Mouse (Mus musculus): ENCODE data around the gene Tob2. TPM values are rescaled to one million over a fixed set of nuclear protein-coding genes. Genes with fewer than 3 reads are reported as not detected.
A peak's percentile ranks its signal among the peaks of the same experiment; 100 is the strongest.

Gene Tob2
- polyA plus RNA-seq, 1 experiment from 2014 or later: 29.1 TPM

DNA sequence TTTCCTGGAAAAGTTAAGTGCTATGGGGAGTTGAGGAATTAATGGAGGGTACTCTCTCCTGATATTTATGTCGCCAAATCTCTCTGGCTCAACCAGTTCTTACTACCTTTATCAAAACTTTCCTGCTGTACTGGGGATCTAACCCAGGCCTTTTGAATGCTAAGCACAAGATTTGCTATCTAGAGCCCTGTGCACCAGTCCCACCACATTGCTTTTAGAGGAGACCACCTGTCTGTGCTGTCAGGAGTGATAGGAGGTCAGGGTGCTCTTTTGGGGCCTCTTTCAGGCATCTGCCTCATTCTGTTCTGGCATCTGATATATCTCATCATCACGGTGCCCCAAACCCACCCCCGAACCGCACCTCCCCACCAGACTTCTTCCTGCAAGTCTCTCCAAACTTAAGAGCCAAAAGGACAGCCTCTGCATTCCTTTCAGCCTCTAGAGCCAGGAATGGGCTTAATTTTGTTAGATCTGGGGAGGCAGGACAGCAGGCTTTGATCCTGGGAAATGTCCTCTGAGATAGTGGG, 55.1 kb downstream of the Tob2 start:
- Histone ChIP-seq H3K36me3 (no peaks in the 10 kb centered on the region), H3K4me1 (peaks cover 62% of the 10 kb centered on the region), H3K27ac (peak overlapping the region; percentile 91), H3K9me3 (no peaks in the 10 kb centered on the region), H3K4me2 (peak overlapping the region; percentile 67), H3K27me3 (no peaks in the 10 kb centered on the region), H3K9ac (peak overlapping the region; percentile 32; the same call in 1 of the 2 replicates), H3K4me3 (peak overlapping the region; percentile 42)
- ATAC-seq (ENCODE audit: borderline replicate concordance, extremely low read depth, low FRiP score, low TSS enrichment): no peak
- 48% methylated on average over 4 of the region's 4 CpGs for WGBS

DNA sequence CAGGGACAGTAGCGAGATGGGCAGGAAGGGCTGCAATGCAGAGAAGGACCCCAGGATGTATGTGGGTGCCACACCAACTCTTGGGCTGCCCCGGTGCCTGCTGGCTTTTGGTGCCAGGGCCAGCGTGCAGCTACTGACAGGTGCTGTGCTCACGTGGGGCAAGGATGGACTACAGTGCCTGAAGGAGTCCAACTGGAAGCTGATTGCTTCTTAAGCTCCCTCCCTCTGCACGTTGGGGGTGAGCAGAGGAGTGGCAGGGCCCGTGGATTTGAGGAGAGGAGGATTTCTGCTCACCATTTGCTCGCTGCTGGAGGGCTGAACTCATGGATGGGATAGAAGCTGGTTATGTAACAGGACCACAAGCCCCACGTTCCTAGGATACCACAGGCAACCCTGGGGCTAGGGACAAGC, 55.6 kb downstream of the Tob2 start:
- no peaks in the 10 kb centered on the region for H3K27me3 ChIP-seq
- H3K4me2 ChIP-seq: peak overlapping the region; percentile 67
- peak overlapping the region; percentile 91 for H3K27ac ChIP-seq
- ATAC-seq (ENCODE audit: borderline replicate concordance, extremely low read depth, low FRiP score, low TSS enrichment): peak; percentile 41
- H3K9ac ChIP-seq: peak overlapping the region; percentile 32
- 6% methylated on average over 8 of the region's 8 CpGs for WGBS
- no peaks in the 10 kb centered on the region for H3K36me3 ChIP-seq
- no peaks in the 10 kb centered on the region for H3K9me3 ChIP-seq
- peak overlapping the region; percentile 42 for H3K4me3 ChIP-seq
- H3K4me1 ChIP-seq: peaks cover 59% of the 10 kb centered on the region

DNA sequence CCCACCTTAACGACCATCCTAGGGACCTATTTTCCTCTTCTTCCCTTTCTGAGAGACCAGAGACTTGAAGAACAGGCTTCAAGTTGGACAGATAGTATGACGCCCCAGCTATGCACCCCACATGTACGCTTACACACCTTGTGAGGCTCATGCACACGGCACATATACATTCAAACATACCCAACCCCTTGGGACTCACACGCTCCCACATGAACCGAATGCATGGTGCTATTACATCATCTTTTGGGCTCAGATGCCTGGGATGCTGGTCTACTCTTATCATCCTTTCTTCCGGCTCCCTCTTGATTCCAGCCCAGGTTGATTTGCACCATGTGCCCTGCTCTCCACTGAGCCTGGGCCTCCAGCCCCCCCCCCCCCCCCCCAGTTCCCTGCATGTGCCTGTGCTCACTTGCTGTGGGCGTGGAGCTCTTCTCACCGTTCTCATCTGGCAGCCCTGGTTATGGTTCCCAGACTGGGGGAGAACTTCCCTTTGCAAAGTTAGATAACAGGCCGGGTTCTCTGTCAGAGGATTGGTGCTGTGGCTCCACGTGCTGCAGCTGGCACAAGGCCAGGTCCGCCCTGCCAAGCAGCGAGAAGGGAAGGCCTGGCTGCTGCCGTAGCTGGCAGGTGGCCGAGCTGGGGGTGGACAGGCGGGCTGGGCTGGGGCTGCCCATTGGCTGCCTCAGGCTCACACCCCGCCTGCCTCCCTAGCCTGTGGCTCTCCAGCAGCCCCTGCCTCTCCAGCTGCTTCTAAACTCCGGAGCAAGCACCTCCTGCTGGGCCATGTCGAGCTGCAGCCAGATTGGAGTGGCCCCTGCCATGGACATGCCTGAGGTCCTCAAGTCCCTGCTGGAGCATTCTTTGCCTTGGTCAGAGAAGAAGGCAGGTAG, 56.4 kb downstream of the Tob2 start, which contains the start of gene Tef:
TSS of gene Tef (plus strand) at position 421 of the 890 bp plus-strand sequence.
- H3K27ac ChIP-seq: peak within 1 kb of the TSS; percentile 91
- ATAC-seq (ENCODE audit: borderline replicate concordance, extremely low read depth, low FRiP score, low TSS enrichment): peak; percentile 98
- WGBS: 13% methylated on average over 19 of the region's 19 CpGs
- peak within 1 kb of the TSS; percentile 67 for H3K4me2 ChIP-seq
- peaks cover 52% of the 10 kb centered on the region for H3K4me1 ChIP-seq
- no peaks in the 10 kb centered on the region for H3K36me3 ChIP-seq
- no peaks in the 10 kb centered on the region for H3K9me3 ChIP-seq
- H3K4me3 ChIP-seq: peak within 1 kb of the TSS; percentile 42
- no peaks in the 10 kb centered on the region for H3K27me3 ChIP-seq
- peak within 1 kb of the TSS; percentile 32 for H3K9ac ChIP-seq

DNA sequence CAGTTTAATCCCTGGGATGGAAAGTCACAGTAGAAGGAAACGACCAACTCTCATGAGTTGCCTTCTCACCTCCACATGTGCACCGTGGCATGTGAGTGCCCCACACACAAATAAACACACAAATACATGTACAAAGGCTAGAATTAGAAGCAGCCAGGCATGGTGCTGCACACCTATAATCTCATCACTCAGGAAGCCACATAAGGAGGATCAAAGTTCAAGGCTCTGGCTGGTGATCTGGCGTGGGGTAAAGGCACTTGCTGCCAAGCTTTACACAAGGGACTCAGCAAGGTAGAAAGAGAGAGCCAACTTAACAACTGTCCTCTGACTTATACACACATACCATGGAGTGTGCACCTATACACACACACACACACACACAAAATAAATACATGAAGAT, 58.2 kb downstream of the Tob2 start:
- ATAC-seq (ENCODE audit: borderline replicate concordance, extremely low read depth, low FRiP score, low TSS enrichment): no peak
- peaks cover 33% of the 10 kb centered on the region for H3K4me1 ChIP-seq
- H3K36me3 ChIP-seq: no peaks in the 10 kb centered on the region
- no peak overlapping the region for H3K9ac ChIP-seq
- H3K4me2 ChIP-seq: no peak overlapping the region
- 67% methylated on average over 3 of the region's 3 CpGs for WGBS
- no peaks in the 10 kb centered on the region for H3K9me3 ChIP-seq
- H3K27ac ChIP-seq: no peak overlapping the region
- no peak overlapping the region for H3K4me3 ChIP-seq
- no peaks in the 10 kb centered on the region for H3K27me3 ChIP-seq

DNA sequence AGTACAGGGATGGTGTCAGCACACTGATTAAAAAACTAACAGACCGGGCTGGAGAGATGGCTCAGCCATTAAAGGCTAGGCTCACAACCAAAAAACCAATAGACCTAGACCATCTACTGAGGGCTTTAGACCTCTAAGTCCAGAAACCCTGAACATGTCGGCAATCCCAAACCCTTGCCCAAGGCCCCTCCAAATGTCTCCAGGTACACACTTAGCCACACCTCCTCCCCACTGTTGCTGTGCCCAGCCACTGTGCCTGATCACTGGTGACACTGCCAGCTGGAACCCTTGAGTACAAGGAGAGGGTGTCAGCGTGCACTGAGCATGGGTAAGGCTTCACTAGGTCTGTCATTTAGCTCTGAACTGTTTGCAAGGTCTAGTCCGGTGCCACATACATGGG, 60.2 kb downstream of the Tob2 start:
- H3K9me3 ChIP-seq: no peaks in the 10 kb centered on the region
- no peaks in the 10 kb centered on the region for H3K27me3 ChIP-seq
- no peak for ATAC-seq (ENCODE audit: borderline replicate concordance, extremely low read depth, low FRiP score, low TSS enrichment)
- no peak overlapping the region for H3K9ac ChIP-seq
- peaks cover 14% of the 10 kb centered on the region for H3K4me1 ChIP-seq
- no peak overlapping the region for H3K27ac ChIP-seq
- H3K36me3 ChIP-seq: peaks cover 10% of the 10 kb centered on the region; the same call in 1 of the 2 replicates
- no peak overlapping the region for H3K4me2 ChIP-seq
- no peak overlapping the region for H3K4me3 ChIP-seq
- WGBS: 82% methylated on average over 4 of the region's 4 CpGs

Other genes with a start within 250 kb of the Tob2 start
- gene L3mbtl2, start 194.9 kb downstream of the Tob2 start, polyA plus RNA-seq (2015; fragmentation: Nextera tagmentation; extraction: Ambion mirVana): 24.6 and 26.0 TPM in 2 replicates
- gene Chadl, start 161.5 kb downstream of the Tob2 start, polyA plus RNA-seq (2015; fragmentation: Nextera tagmentation; extraction: Ambion mirVana): 5.7 and 5.8 TPM in 2 replicates
- gene Zc3h7b, start 113.7 kb downstream of the Tob2 start, polyA plus RNA-seq (2015; fragmentation: Nextera tagmentation; extraction: Ambion mirVana): 30.4 and 30.7 TPM in 2 replicates
- 100 and 111 TPM in 2 replicates for gene Rangap1, start 113.3 kb downstream of the Tob2 start, polyA plus RNA-seq (2015; fragmentation: Nextera tagmentation; extraction: Ambion mirVana)
- gene Tef, start 56.4 kb downstream of the Tob2 start, polyA plus RNA-seq (2015; fragmentation: Nextera tagmentation; extraction: Ambion mirVana): 27.4 and 31.4 TPM in 2 replicates
- gene Phf5a, start 13.1 kb upstream of the Tob2 start, polyA plus RNA-seq (2015; fragmentation: Nextera tagmentation; extraction: Ambion mirVana): 172 and 183 TPM in 2 replicates
- 164 and 173 TPM in 2 replicates for gene Aco2, start 13.5 kb upstream of the Tob2 start, polyA plus RNA-seq (2015; fragmentation: Nextera tagmentation; extraction: Ambion mirVana)
- 76.3 and 80.1 TPM in 2 replicates for gene Polr3h, start 67.4 kb upstream of the Tob2 start, polyA plus RNA-seq (2015; fragmentation: Nextera tagmentation; extraction: Ambion mirVana)
- 9.0 and 11.2 TPM in 2 replicates for gene Csdc2, start 78.0 kb upstream of the Tob2 start, polyA plus RNA-seq (2015; fragmentation: Nextera tagmentation; extraction: Ambion mirVana)
- 37.1 and 39.1 TPM in 2 replicates for gene Pmm1, start 102.1 kb upstream of the Tob2 start, polyA plus RNA-seq (2015; fragmentation: Nextera tagmentation; extraction: Ambion mirVana)
- gene 1700029P11Rik, start 121.7 kb upstream of the Tob2 start, polyA plus RNA-seq (2015; fragmentation: Nextera tagmentation; extraction: Ambion mirVana): not detected in 2 replicates
- gene Xrcc6, start 129.0 kb upstream of the Tob2 start, polyA plus RNA-seq (2015; fragmentation: Nextera tagmentation; extraction: Ambion mirVana): 86.3 and 93.0 TPM in 2 replicates
- gene Desi1, start 175.1 kb upstream of the Tob2 start, polyA plus RNA-seq (2015; fragmentation: Nextera tagmentation; extraction: Ambion mirVana): 20.5 and 25.1 TPM in 2 replicates
- 296 and 301 TPM in 2 replicates for gene Snu13, start 188.8 kb upstream of the Tob2 start, polyA plus RNA-seq (2015; fragmentation: Nextera tagmentation; extraction: Ambion mirVana)
- not detected in 2 replicates for gene 4930407I10Rik, start 200.4 kb upstream of the Tob2 start, polyA plus RNA-seq (2015; fragmentation: Nextera tagmentation; extraction: Ambion mirVana)
- 0.04 TPM in 1 of 2 replicates, not detected in the other for gene Mei1, start 211.2 kb upstream of the Tob2 start, polyA plus RNA-seq (2015; fragmentation: Nextera tagmentation; extraction: Ambion mirVana)

Data from lung, embryonic 15.5 days (tissue).